Mouse (Mus musculus): ENCODE measurements around the gene Klf6. TPM values are rescaled to one million over a fixed set of nuclear protein-coding genes. Genes with fewer than 3 reads are reported as not detected.

Klf6 gene
- total and polyA plus RNA-seq, 3 experiments = 6.6 to 21.0 (median 15.8) TPM

DNA sequence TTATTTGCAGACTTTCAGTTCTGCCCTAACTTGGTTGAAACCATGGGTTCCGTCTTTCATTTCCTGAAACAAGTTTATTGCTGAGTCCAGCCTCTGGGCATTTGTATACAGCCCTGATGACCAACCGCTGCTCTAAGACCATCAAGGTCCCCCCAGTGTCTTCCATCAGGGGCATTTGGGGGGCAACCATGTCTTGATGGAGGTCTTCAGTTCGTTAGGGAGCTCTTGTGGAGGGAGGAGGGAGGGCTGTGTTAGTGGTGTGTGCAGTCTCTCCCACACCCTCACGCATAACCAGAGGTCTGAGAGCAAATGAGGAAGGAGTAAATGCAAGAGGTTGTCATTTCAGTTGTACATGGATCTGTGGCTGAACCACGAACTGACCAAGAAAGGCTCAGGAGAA is 26.9 kb downstream of the Klf6 start:
- in situ Hi-C loops (cut with MboI; ENCODE audit: low pct_ligation_motif_present, low pct_unique_long_range_greater_than_20kb, low sequenced_read_pairs) (no loop called here), dilution Hi-C loops (cut with MboI; ENCODE audit: extremely low pct_ligation_motif_present, extremely low pct_unique_long_range_greater_than_20kb, low sequenced_read_pairs) (no loop called here)
- H3K79me2 ChIP-seq (replicated peaks; ENCODE audit: control insufficient read depth, extremely low read depth, insufficient read depth, poor library complexity, severe bottlenecking) = no peaks in the 10 kb centered on the region
- H3K4me1 ChIP-seq (ENCODE audit: control insufficient read depth in 1 of 2, insufficient read depth in 2 of 2) = peaks cover 4 to 10% of the 10 kb centered on the region in 2 experiments; a peak in 2 of 4 replicates
- TF ChIP-seq SIN3A (IDR thresholded peaks at IDR 0.05; ENCODE audit: low read length) (no peak), EP300 (IDR thresholded peaks at IDR 0.05; ENCODE audit: low read length) (peak; percentile 25; the same call in 1 of the 2 replicates)
- no peaks in the 10 kb centered on the region for H3K27me3 ChIP-seq (replicated peaks)
- no peaks in the 10 kb centered on the region for H3K36me3 ChIP-seq (replicated peaks in 1 of 2; ENCODE audit: control insufficient read depth in 1 of 2, insufficient read depth in 1 of 2, low read length in 1 of 2)
- H3K9ac ChIP-seq (ENCODE audit: insufficient read depth, low read depth) = no peak overlapping the region
- H3K27ac ChIP-seq (ENCODE audit: insufficient read depth, low read depth) = no peak overlapping the region
- peak overlapping the region; percentile 51; the same call in 1 of the 2 replicates for H3K4me2 ChIP-seq (ENCODE audit: insufficient read depth, low read depth, poor library complexity, severe bottlenecking)
- no peak overlapping the region for H3K4me3 ChIP-seq (replicated peaks in 1 of 3; ENCODE audit: low read depth in 2 of 3, low read length in 2 of 3, poor library complexity in 1 of 3)
- DNase-seq (ENCODE audit: extremely low read depth) = no peak
- H3K9me3 ChIP-seq (replicated peaks; ENCODE audit: low read length) = no peaks in the 10 kb centered on the region

DNA sequence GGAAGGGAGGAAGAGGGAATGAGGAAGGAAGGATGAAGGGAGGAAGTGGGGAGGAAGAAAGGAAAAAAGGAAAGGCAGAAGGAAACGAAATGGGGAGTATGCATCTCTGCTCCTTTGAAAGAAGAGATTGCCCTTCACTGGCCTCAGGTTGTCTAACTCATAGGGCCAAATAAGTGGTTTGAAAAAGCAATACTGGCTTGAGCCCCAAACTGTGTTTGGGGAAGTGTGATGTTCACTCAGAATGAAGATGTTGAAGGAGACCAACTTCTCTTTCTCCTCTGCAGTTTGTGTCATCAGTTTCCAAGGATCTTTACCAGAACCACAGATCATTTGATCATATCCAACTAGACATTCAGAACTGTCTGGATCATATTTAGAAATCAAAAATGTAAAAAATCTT is 27.4 kb downstream of the Klf6 start:
- in situ Hi-C loops (cut with MboI; ENCODE audit: low pct_ligation_motif_present, low pct_unique_long_range_greater_than_20kb, low sequenced_read_pairs) (no loop called here), dilution Hi-C loops (cut with MboI; ENCODE audit: extremely low pct_ligation_motif_present, extremely low pct_unique_long_range_greater_than_20kb, low sequenced_read_pairs) (no loop called here)
- DNase-seq (ENCODE audit: extremely low read depth) = no peak
- Histone ChIP-seq H3K4me3 (replicated peaks in 1 of 3; ENCODE audit: low read depth in 2 of 3, low read length in 2 of 3, poor library complexity in 1 of 3) (no peak overlapping the region), H3K9ac (ENCODE audit: insufficient read depth, low read depth) (no peak overlapping the region), H3K27me3 (replicated peaks) (no peaks in the 10 kb centered on the region), H3K4me2 (ENCODE audit: insufficient read depth, low read depth, poor library complexity, severe bottlenecking) (peak overlapping the region; percentile 51; the same call in 1 of the 2 replicates), H3K9me3 (replicated peaks; ENCODE audit: low read length) (no peaks in the 10 kb centered on the region), H3K4me1 (ENCODE audit: control insufficient read depth in 1 of 2, insufficient read depth in 2 of 2) (peaks cover 4 to 10% of the 10 kb centered on the region in 2 experiments; a peak in 2 of 4 replicates), H3K79me2 (replicated peaks; ENCODE audit: control insufficient read depth, extremely low read depth, insufficient read depth, poor library complexity, severe bottlenecking) (no peaks in the 10 kb centered on the region), H3K36me3 (replicated peaks in 1 of 2; ENCODE audit: control insufficient read depth in 1 of 2, insufficient read depth in 1 of 2, low read length in 1 of 2) (no peaks in the 10 kb centered on the region), H3K27ac (ENCODE audit: insufficient read depth, low read depth) (no peak overlapping the region)
- TF ChIP-seq USF2 (conservative IDR thresholded peaks at IDR 0.05; ENCODE audit: low read depth, low read length) (no peak), RAD21 (IDR thresholded peaks at IDR 0.05; ENCODE audit: low read depth, low read length) (no peak), ZNF384 (IDR thresholded peaks at IDR 0.05; ENCODE audit: low read depth, low read length) (no peak), TBP (conservative IDR thresholded peaks at IDR 0.05; ENCODE audit: low read depth, low read length) (no peak), E2F4 (IDR thresholded peaks at IDR 0.05; ENCODE audit: insufficient replicate concordance, low read depth, low read length) (no peak), JUN (IDR thresholded peaks at IDR 0.05; ENCODE audit: insufficient read depth, low read depth, low read length) (no peak), MAX (IDR thresholded peaks at IDR 0.05; ENCODE audit: low read length) (no peak), IRF4 (IDR thresholded peaks at IDR 0.05; ENCODE audit: low read depth, low read length) (no peak), HCFC1 (IDR thresholded peaks at IDR 0.05; ENCODE audit: low read depth, low read length) (no peak), CTCF (conservative IDR thresholded peaks at IDR 0.05 in 1 of 2, IDR thresholded peaks at IDR 0.05 in 1 of 2; ENCODE audit: low read depth in 2 of 2, low read length in 2 of 2) (no peak), SIN3A (IDR thresholded peaks at IDR 0.05; ENCODE audit: low read length) (no peak), BHLHE40 (IDR thresholded peaks at IDR 0.05; ENCODE audit: low read depth, low read length) (no peak), ELF1 (IDR thresholded peaks at IDR 0.05; ENCODE audit: low read depth, low read length) (no peak)

- DNase-seq (ENCODE audit: extremely low read depth) = peak; percentile 28
- TF ChIP-seq EP300 (IDR thresholded peaks at IDR 0.05; ENCODE audit: low read length) (peak; percentile 42; the same call in 1 of the 2 replicates), GABPA (IDR thresholded peaks at IDR 0.05; ENCODE audit: insufficient replicate concordance, low read depth, low read length) (no peak), IRF4 (IDR thresholded peaks at IDR 0.05; ENCODE audit: low read depth, low read length) (peak; percentile 25; the same call in 1 of the 2 replicates)
- Histone ChIP-seq H3K36me3 (replicated peaks in 1 of 2; ENCODE audit: control insufficient read depth in 1 of 2, insufficient read depth in 1 of 2, low read length in 1 of 2) (no peaks in the 10 kb centered on the region), H3K4me2 (ENCODE audit: insufficient read depth, low read depth, poor library complexity, severe bottlenecking) (no peak overlapping the region), H3K27me3 (replicated peaks) (no peaks in the 10 kb centered on the region), H3K79me2 (replicated peaks; ENCODE audit: control insufficient read depth, extremely low read depth, insufficient read depth, poor library complexity, severe bottlenecking) (no peaks in the 10 kb centered on the region), H3K4me3 (replicated peaks in 1 of 3; ENCODE audit: low read depth in 2 of 3, low read length in 2 of 3, poor library complexity in 1 of 3) (no peak overlapping the region), H3K9me3 (replicated peaks; ENCODE audit: low read length) (no peaks in the 10 kb centered on the region), H3K9ac (ENCODE audit: insufficient read depth, low read depth) (no peak overlapping the region), H3K4me1 (ENCODE audit: control insufficient read depth in 1 of 2, insufficient read depth in 2 of 2) (peaks cover 4 to 10% of the 10 kb centered on the region in 2 experiments; a peak in 2 of 4 replicates), H3K27ac (ENCODE audit: insufficient read depth, low read depth) (no peak overlapping the region)
- in situ Hi-C loops (cut with MboI; ENCODE audit: low pct_ligation_motif_present, low pct_unique_long_range_greater_than_20kb, low sequenced_read_pairs) (no loop called here), dilution Hi-C loops (cut with MboI; ENCODE audit: extremely low pct_ligation_motif_present, extremely low pct_unique_long_range_greater_than_20kb, low sequenced_read_pairs) (no loop called here)
These were observed 28.8 kb downstream of the Klf6 start for GRCm38 (mm10) chr13:5890035-5890434.
